Mouse (Mus musculus) CD4-positive, CD25-positive, alpha-beta regulatory T cell, adult 9 weeks (primary cell): ENCODE measurements around the gene Zcchc4. TPM values are rescaled to one million over a fixed set of nuclear protein-coding genes. Genes with fewer than 3 reads are reported as not detected.

Experiments
- polyA plus RNA-seq: library from polyadenylated mRNA; unstranded; fragments of 100-300 nt; shearing (Covaris generic); gene quantifications from one replicate; pipeline ENCODE4 v1.2.1, GENCODE M21; 2017

The Zcchc4 gene
- polyA plus RNA-seq: 25.2 TPM

GRCm38 (mm10) chr5:52775237-52775636, at the start of gene Zcchc4:
Zcchc4 (plus strand) TSS chr5:52775409.

GRCm38 (mm10) chr5:52741391-52742111, 33.7 kb upstream of the Zcchc4 start, which contains the start of gene Pi4k2b:
Pi4k2b (plus strand) TSS chr5:52741574.

GRCm38 (mm10) chr5:52833761-52834274, 58.6 kb downstream of the Zcchc4 start, which contains the start of gene Anapc4:
Anapc4 (plus strand) TSS chr5:52834012.

Other genes starting within 250 kb of the Zcchc4 start
- not detected for gene Lgi2, start 208.9 kb upstream of the Zcchc4 start, polyA plus RNA-seq
- 14.1 TPM for gene Sepsecs, start 105.7 kb upstream of the Zcchc4 start, polyA plus RNA-seq
- gene Pi4k2b, start 33.8 kb upstream of the Zcchc4 start, polyA plus RNA-seq: 0.74 TPM
- 85.2 TPM for gene Anapc4, start 58.6 kb downstream of the Zcchc4 start, polyA plus RNA-seq